In genomic region chr2:179518456-179519032, GRCm38 (mm10) we compare ENCODE assay signal across 14 mouse cellular contexts.
DNase-seq lines count a peak whose midpoint lies in the region; ATAC-seq and TF ChIP-seq lines count a peak whose summit lies in the region.
"Had no signal": no experiment of that assay in that cellular context is flagged by ENCODE, and none has a peak within 500 bp of the region (broad histone marks: within the 10 kb centered on the region; RNA-seq: fewer than 3 reads in every experiment).

No protein-coding gene starts in this region.

- no peaks in the 10 kb centered on the region for H3K36me3 ChIP-seq in hindbrain, embryonic 13.5 days
- no peaks in the 10 kb centered on the region for H3K36me3 ChIP-seq in hindbrain, embryonic 16.5 days (ENCODE audit: control insufficient read depth, insufficient read depth, low read length)
- peaks cover 13% of the 10 kb centered on the region; the same call in 1 of the 2 replicates for H3K36me3 ChIP-seq in forebrain, embryonic 10.5 days (replicated peaks)
- H3K36me3 ChIP-seq in hindbrain, postnatal 0 days (ENCODE audit: insufficient read depth, low read length), result no peaks in the 10 kb centered on the region
- H3K36me3 ChIP-seq in neural tube, embryonic 14.5 days (ENCODE audit: control insufficient read depth, insufficient read depth, low read length), result no peaks in the 10 kb centered on the region
- H3K36me3 ChIP-seq: heart, embryonic 13.5 days had no signal

- no peak overlapping the region for H3K4me2 ChIP-seq in hindbrain, embryonic 13.5 days
- no peak overlapping the region; the same call in 1 of the 2 replicates for H3K4me2 ChIP-seq in hindbrain, embryonic 16.5 days (ENCODE audit: low read length)
- peak overlapping the region; percentile 37; the same call in 1 of the 2 replicates for H3K4me2 ChIP-seq in hindbrain, postnatal 0 days (ENCODE audit: low read depth, low read length)
- no peak overlapping the region for H3K4me2 ChIP-seq in neural tube, embryonic 14.5 days (ENCODE audit: low read depth, low read length)
- H3K4me2 ChIP-seq: heart, embryonic 13.5 days had no signal

- no peak for DNase-seq in forebrain, embryonic 10.5 days (ENCODE audit: extremely low spot score, low spot score)
- no peak for DNase-seq in hindbrain, postnatal 0 days (ENCODE audit: low spot score)
- DNase-seq in urinary bladder, postnatal 36 days (ENCODE audit: low spot score in 2 of 2), result no peak
- DNase-seq in left cerebral cortex, adult 9 months (ENCODE audit: low spot score in 2 of 2), result no peak
- DNase-seq: adrenal gland, postnatal 36 days; kidney, adult 18-20 months; layer of hippocampus, postnatal 36 days; lung, postnatal 36 days had no signal

- no peak overlapping the region for H3K4me3 ChIP-seq in hindbrain, embryonic 13.5 days
- no peak overlapping the region for H3K4me3 ChIP-seq in hindbrain, embryonic 16.5 days (ENCODE audit: low read length)
- H3K4me3 ChIP-seq in forebrain, embryonic 10.5 days, result no peak overlapping the region; the same call in 1 of the 2 replicates
- no peak overlapping the region for H3K4me3 ChIP-seq in hindbrain, postnatal 0 days (ENCODE audit: low read length)
- H3K4me3 ChIP-seq in neural tube, embryonic 14.5 days (ENCODE audit: low read depth, low read length), result no peak overlapping the region
- H3K4me3 ChIP-seq: heart, embryonic 13.5 days had no signal

- peaks cover 54% of the 10 kb centered on the region for H3K4me1 ChIP-seq in hindbrain, embryonic 13.5 days (replicated peaks)
- H3K4me1 ChIP-seq in hindbrain, embryonic 16.5 days (ENCODE audit: control insufficient read depth, insufficient read depth, low read depth, low read length), result peaks cover 31% of the 10 kb centered on the region
- peaks cover 65% of the 10 kb centered on the region for H3K4me1 ChIP-seq in forebrain, embryonic 10.5 days
- H3K4me1 ChIP-seq in hindbrain, postnatal 0 days (ENCODE audit: insufficient read depth, low read length), result peaks cover 11% of the 10 kb centered on the region; the same call in 1 of the 2 replicates
- peaks cover 36% of the 10 kb centered on the region for H3K4me1 ChIP-seq in neural tube, embryonic 14.5 days (ENCODE audit: control insufficient read depth, insufficient read depth, low read length)
- H3K4me1 ChIP-seq: heart, embryonic 13.5 days had no signal

- WGBS in hindbrain, embryonic 13.5 days, result 25% methylated on average over 14 of the region's 14 CpGs
- WGBS in hindbrain, embryonic 16.5 days, result 15% methylated on average over 14 of the region's 14 CpGs
- WGBS in forebrain, embryonic 10.5 days, result 27% methylated on average over 14 of the region's 14 CpGs
- WGBS in hindbrain, postnatal 0 days, result 16% methylated on average over 14 of the region's 14 CpGs
- WGBS in neural tube, embryonic 14.5 days, result 9% methylated on average over 14 of the region's 14 CpGs

- H3K27ac ChIP-seq in hindbrain, embryonic 13.5 days, result peak overlapping the region; percentile 1; the same call in 1 of the 2 replicates
- no peak overlapping the region for H3K27ac ChIP-seq in hindbrain, embryonic 16.5 days (ENCODE audit: low read depth, low read length)
- H3K27ac ChIP-seq in forebrain, embryonic 10.5 days, result peak overlapping the region; percentile 60
- H3K27ac ChIP-seq in hindbrain, postnatal 0 days, result no peak overlapping the region
- no peak overlapping the region for H3K27ac ChIP-seq in neural tube, embryonic 14.5 days (ENCODE audit: low read depth, low read length)
- H3K27ac ChIP-seq: heart, embryonic 13.5 days had no signal

- peak; percentile 14; the same call in 1 of the 2 replicates for ATAC-seq in hindbrain, embryonic 13.5 days (ENCODE audit: low FRiP score)
- no peak for ATAC-seq in hindbrain, embryonic 16.5 days
- ATAC-seq in hindbrain, postnatal 0 days, result 0 out of 2 replicates have a peak, but pooled peaks have one; percentile 9
- 0 out of 2 replicates have a peak, but pooled peaks have one; percentile 3 for ATAC-seq in neural tube, embryonic 14.5 days (ENCODE audit: low read depth)
- no peak for ATAC-seq in granulocyte monocyte progenitor cell, adult 5-6 weeks (replicated peaks; ENCODE audit: poor library complexity, severe bottlenecking)
- ATAC-seq: activated CD4-positive, CD25-positive, alpha-beta regulatory T cell, adult 4 months had no signal

- peak overlapping the region; percentile 29; the same call in 1 of the 2 replicates for H3K9ac ChIP-seq in hindbrain, embryonic 13.5 days
- no peak overlapping the region for H3K9ac ChIP-seq in hindbrain, embryonic 16.5 days (ENCODE audit: low read depth, low read length)
- H3K9ac ChIP-seq in hindbrain, postnatal 0 days (replicated peaks; ENCODE audit: low read length), result no peak overlapping the region
- H3K9ac ChIP-seq in neural tube, embryonic 14.5 days (replicated peaks; ENCODE audit: low read depth, low read length), result no peak overlapping the region
- H3K9ac ChIP-seq: heart, embryonic 13.5 days had no signal

- H3K27me3 ChIP-seq in hindbrain, embryonic 13.5 days, result peaks cover 11% of the 10 kb centered on the region; the same call in 1 of the 2 replicates
- no peaks in the 10 kb centered on the region for H3K27me3 ChIP-seq in hindbrain, embryonic 16.5 days (replicated peaks; ENCODE audit: control insufficient read depth, insufficient read depth, low read length)
- H3K27me3 ChIP-seq in forebrain, embryonic 10.5 days (ENCODE audit: poor library complexity, severe bottlenecking), result peaks cover 23% of the 10 kb centered on the region
- H3K27me3 ChIP-seq in hindbrain, postnatal 0 days (ENCODE audit: insufficient read depth, low read length), result 0 out of 2 replicates have a peak, but pooled peaks cover 3% of the 10 kb centered on the region
- no peaks in the 10 kb centered on the region for H3K27me3 ChIP-seq in neural tube, embryonic 14.5 days (ENCODE audit: control insufficient read depth, insufficient read depth, low read length)
- H3K27me3 ChIP-seq: heart, embryonic 13.5 days had no signal

- no peak for TF ChIP-seq CTCF in hindbrain, postnatal 0 days (IDR thresholded peaks at IDR 0.05; ENCODE audit: low read depth)

- no peaks in the 10 kb centered on the region for H3K9me3 ChIP-seq in hindbrain, embryonic 13.5 days
- H3K9me3 ChIP-seq in hindbrain, embryonic 16.5 days (ENCODE audit: control insufficient read depth, low read length), result no peaks in the 10 kb centered on the region
- peaks cover 4% of the 10 kb centered on the region; the same call in 1 of the 2 replicates for H3K9me3 ChIP-seq in forebrain, embryonic 10.5 days
- H3K9me3 ChIP-seq in hindbrain, postnatal 0 days (ENCODE audit: low read length), result no peaks in the 10 kb centered on the region
- H3K9me3 ChIP-seq in neural tube, embryonic 14.5 days (ENCODE audit: control insufficient read depth, low read length), result no peaks in the 10 kb centered on the region

Comparison
In these comparisons a context has a peak if more than half of its experiments do, and no peak if none do; other contexts are left out.
1. ATAC-seq: peak in hindbrain, embryonic 13.5 days (single experiment), hindbrain, postnatal 0 days (single experiment) and neural tube, embryonic 14.5 days (single experiment); none in hindbrain, embryonic 16.5 days (single experiment) and granulocyte monocyte progenitor cell, adult 5-6 weeks (single experiment).
2. H3K27ac ChIP-seq: peak in hindbrain, embryonic 13.5 days (single experiment) and forebrain, embryonic 10.5 days (single experiment); none in hindbrain, embryonic 16.5 days (single experiment), hindbrain, postnatal 0 days (single experiment) and neural tube, embryonic 14.5 days (single experiment).